Mouse (Mus musculus): ENCODE results near the gene Spata46.

Gene Spata46

GRCm38 (mm10) chr1:170343081-170343480 lies 34.5 kb downstream of the Spata46 start:
- DNase-seq (ENCODE audit: low read depth), result no peak

- no peak for DNase-seq (ENCODE audit: low read depth)
Observed at GRCm38 (mm10) chr1:170343906-170344305, 35.3 kb downstream of the Spata46 start.

GRCm38 (mm10) chr1:170346266-170346665 lies 37.7 kb downstream of the Spata46 start:
- no peak for DNase-seq (ENCODE audit: low read depth)

- no peak for DNase-seq (ENCODE audit: low read depth)
Observed at GRCm38 (mm10) chr1:170351080-170351479, 42.5 kb downstream of the Spata46 start.

GRCm38 (mm10) chr1:170353335-170353734 lies 44.7 kb downstream of the Spata46 start:
- DNase-seq (ENCODE audit: low read depth), result no peak

- DNase-seq (ENCODE audit: low read depth), result no peak
Observed at GRCm38 (mm10) chr1:170360183-170360915, 51.7 kb downstream of the Spata46 start.
